Mouse (Mus musculus) intestine, postnatal 0 days (tissue): Measurements from ENCODE around the gene Gemin7. TPM values are rescaled to one million over a fixed set of nuclear protein-coding genes. Genes with fewer than 3 reads are reported as not detected.

ENCODE experiments used
- ATAC-seq: fragments of 200-750 bp; cut with Nextera tagmentation; 2 replicates; pipeline ENCODE4 v1.8.0; 2017; ENCODE audit warnings: mild to moderate bottlenecking, moderate TSS enrichment, moderate library complexity
- H3K27ac ChIP-seq: fragments of 300-500 bp; sonication (generic); 2 replicates; pipeline ENCODE4 v1.5.1; 2014; ENCODE audit warnings: mild to moderate bottlenecking, low read depth, low read length, moderate library complexity
- H3K27me3 ChIP-seq: fragments of 300-500 bp; sonication (generic); replicated peaks from 2 replicates; pipeline ENCODE4 v1.6.1; 2014; ENCODE audit warnings: low read length, mixed read lengths; ENCODE audit not compliant: control insufficient read depth, insufficient read depth
- H3K36me3 ChIP-seq: fragments of 300-500 bp; sonication (generic); 2 replicates; pipeline ENCODE4 v1.6.1; 2014; ENCODE audit warnings: mild to moderate bottlenecking, moderate library complexity; ENCODE audit not compliant: control insufficient read depth, insufficient read depth
- H3K4me1 ChIP-seq: fragments of 300-500 bp; sonication (generic); replicated peaks from 2 replicates; pipeline ENCODE4 v1.6.1; 2014; ENCODE audit warnings: antibody characterized with exemption, low read length, mixed read lengths; ENCODE audit not compliant: control insufficient read depth, insufficient read depth
- H3K4me2 ChIP-seq: fragments of 300-500 bp; sonication (generic); replicated peaks from 2 replicates; pipeline ENCODE4 v1.6.1; 2014; ENCODE audit warnings: low read depth, mild to moderate bottlenecking, moderate library complexity
- H3K4me3 ChIP-seq: fragments of 300-500 bp; sonication (generic); 2 replicates; pipeline ENCODE4 v1.5.1; 2014; ENCODE audit warnings: low read depth, low read length
- H3K9ac ChIP-seq: fragments of 300-500 bp; sonication (generic); 2 replicates; pipeline ENCODE4 v1.6.1; 2014; ENCODE audit warnings: mild to moderate bottlenecking, low read depth, low read length
- H3K9me3 ChIP-seq: fragments of 300-500 bp; sonication (generic); 2 replicates; pipeline ENCODE4 v1.6.1; 2016; ENCODE audit warnings: mixed run types; ENCODE audit not compliant: control insufficient read depth
- CTCF ChIP-seq: sonication (generic); IDR thresholded peaks from 2 replicates; pipeline ENCODE4 v1.5.1; 2016; ENCODE audit warnings: low read depth, mild to moderate bottlenecking, control low read depth, antibody characterized with exemption, moderate library complexity
- WGBS: fragments of 180-500 bp; shearing (Covaris S2); extraction: QIAGEN DNeasy Blood & Tissue Kit; methylation state at CpG from one replicate; pipeline ENCODE4 v1.1.7; 2014; 5-methylcytosine and 5-hydroxymethylcytosine counted together
- polyA plus RNA-seq: library from polyadenylated mRNA; unstranded; fragments of >200 nt; fragmentation: Nextera tagmentation; extraction: Ambion mirVana; gene quantifications from 2 replicates; pipeline ENCODE4 v1.2.1, GENCODE M21; 2015

Gemin7 gene
- polyA plus RNA-seq, 1 experiment from 2014 or later = 102 TPM

DNA sequence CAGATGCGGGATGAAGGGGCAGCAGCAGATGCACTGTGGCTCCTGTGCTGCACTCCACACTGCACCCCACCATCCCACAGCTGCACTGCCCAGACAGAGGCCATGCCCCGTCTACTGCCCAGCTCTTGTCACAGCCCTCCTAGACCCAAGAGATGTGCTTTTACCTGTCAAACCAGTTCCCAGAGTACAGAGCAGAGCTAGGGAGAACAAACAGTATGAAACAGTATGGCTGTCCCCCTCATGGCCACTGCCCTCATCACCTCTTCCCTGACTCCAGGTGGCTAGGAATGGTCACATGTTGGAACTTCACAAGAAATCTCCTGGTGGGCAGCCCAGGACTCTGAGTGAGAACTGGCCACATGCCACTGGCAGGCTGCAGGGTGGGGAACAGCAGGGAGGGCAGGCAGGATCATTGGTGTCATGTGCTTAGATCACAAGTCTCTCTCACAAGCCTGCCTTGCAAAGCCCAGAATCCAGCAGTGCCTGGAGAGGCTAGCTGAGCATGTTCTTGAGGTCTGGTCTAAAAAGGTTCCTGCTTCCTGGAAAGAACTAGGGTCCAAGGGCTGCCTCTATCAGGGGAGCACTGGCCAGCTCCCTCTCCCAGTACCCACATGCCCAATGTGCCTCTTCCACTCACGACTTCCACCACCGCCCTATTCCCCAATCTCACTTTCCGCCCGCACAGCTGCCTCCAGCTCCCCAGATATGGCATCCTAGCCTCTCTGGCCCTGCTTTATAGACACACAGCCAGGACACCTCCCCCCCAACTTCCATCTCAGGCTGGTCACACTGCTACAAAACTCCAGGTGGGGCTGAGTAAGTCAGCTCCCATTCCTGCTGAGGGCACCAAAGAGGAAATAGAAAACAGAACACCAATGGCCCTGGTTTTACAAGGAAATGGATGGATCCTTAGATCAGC is 19.2 kb downstream of the Gemin7 start:
- H3K36me3 ChIP-seq = peaks cover 12% of the 10 kb centered on the region; the same call in 1 of the 2 replicates
- H3K9me3 ChIP-seq = no peaks in the 10 kb centered on the region
- H3K27me3 ChIP-seq = no peaks in the 10 kb centered on the region
- TF ChIP-seq CTCF = no peak
- WGBS = 91% methylated on average over 6 of the region's 6 CpGs
- ATAC-seq = no peak
- no peak overlapping the region for H3K9ac ChIP-seq
- no peak overlapping the region for H3K4me3 ChIP-seq
- no peak overlapping the region; the same call in 1 of the 2 replicates for H3K4me2 ChIP-seq
- H3K4me1 ChIP-seq = peaks cover 12% of the 10 kb centered on the region; the same call in 1 of the 2 replicates
- peak overlapping the region; percentile 15; the same call in 1 of the 2 replicates for H3K27ac ChIP-seq

DNA sequence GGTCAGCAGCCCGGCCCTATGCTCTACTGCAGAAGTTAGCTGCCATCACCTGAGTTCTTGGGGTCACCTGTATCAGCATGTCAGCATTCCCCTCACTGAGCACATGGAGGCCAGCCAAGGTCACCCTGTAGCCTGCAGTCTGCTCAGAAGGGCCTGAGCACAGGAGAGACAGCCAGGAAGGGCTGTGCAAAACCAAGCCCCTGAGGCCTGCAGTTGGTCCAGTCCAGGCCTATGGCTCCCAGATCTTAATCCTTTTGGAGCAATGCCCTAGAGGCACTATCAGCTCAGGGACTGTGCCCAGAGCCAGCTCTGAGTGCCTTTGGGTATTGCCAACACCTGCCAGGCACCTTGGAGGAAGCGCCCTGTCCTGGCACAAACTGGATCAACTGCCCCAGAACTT is 20.3 kb downstream of the Gemin7 start:
- 90% methylated on average over 2 of the region's 2 CpGs for WGBS
- peaks cover 17% of the 10 kb centered on the region; the same call in 1 of the 2 replicates for H3K4me1 ChIP-seq
- no peak overlapping the region; the same call in 1 of the 2 replicates for H3K27ac ChIP-seq
- H3K9me3 ChIP-seq = no peaks in the 10 kb centered on the region
- H3K9ac ChIP-seq = no peak overlapping the region
- no peak for ATAC-seq
- no peak for TF ChIP-seq CTCF
- H3K4me3 ChIP-seq = no peak overlapping the region
- H3K36me3 ChIP-seq = peaks cover 12% of the 10 kb centered on the region; the same call in 1 of the 2 replicates
- no peaks in the 10 kb centered on the region for H3K27me3 ChIP-seq
- H3K4me2 ChIP-seq = no peak overlapping the region

DNA sequence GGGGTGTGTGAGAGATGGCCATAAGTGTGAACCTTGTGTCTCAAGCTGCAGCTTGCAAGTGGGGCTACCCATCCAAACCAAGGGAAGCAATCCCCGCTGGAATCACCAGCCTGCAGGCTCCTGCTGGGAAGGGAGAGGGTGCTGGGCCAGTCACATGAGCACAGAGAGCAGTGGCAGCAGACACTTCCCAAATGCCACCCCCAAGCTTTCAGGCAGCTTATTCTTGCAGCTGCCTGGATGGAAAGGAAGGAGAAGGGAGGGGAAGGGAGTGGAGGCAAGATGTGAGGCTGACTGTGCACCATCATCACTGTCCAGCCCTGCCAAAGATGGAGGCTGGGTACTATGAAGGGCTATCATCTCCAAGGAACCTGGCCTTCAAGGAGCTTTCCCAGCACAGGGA is 23.2 kb downstream of the Gemin7 start:
- Histone ChIP-seq H3K36me3 (peaks cover 12% of the 10 kb centered on the region; the same call in 1 of the 2 replicates), H3K27ac (no peak overlapping the region), H3K9ac (no peak overlapping the region), H3K27me3 (no peaks in the 10 kb centered on the region), H3K4me2 (no peak overlapping the region), H3K4me1 (peaks cover 13% of the 10 kb centered on the region; the same call in 1 of the 2 replicates), H3K4me3 (no peak overlapping the region), H3K9me3 (no peaks in the 10 kb centered on the region)
- no peak for TF ChIP-seq CTCF
- 80% methylated on average over 1 of the region's 1 CpGs for WGBS
- ATAC-seq = no peak

DNA sequence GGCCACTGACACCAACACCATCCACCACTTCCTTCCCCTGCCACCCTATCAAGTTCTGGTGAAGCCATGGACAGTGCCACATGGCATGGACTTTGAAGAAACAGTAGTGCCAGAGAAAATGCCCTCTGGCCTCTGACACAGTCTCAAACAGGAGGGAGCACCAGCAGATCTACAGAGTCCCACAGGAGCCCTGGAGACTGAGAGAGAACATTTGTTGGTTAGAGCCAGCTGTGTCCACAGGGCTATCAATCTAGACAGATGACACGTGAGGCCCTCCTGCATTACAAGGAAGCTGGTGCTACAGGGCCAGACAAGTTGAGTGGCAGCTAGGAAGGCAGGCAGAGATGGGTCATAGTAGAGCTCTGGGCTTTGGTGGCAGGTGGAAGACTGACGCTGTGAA is 25.0 kb downstream of the Gemin7 start:
- Histone ChIP-seq H3K4me1 (peaks cover 15% of the 10 kb centered on the region; the same call in 1 of the 2 replicates), H3K9ac (0 out of 2 replicates have a peak overlapping the region, but pooled peaks have one; percentile 11), H3K36me3 (peaks cover 12% of the 10 kb centered on the region; the same call in 1 of the 2 replicates), H3K9me3 (no peaks in the 10 kb centered on the region), H3K4me3 (no peak overlapping the region), H3K27ac (peak overlapping the region; percentile 57), H3K4me2 (no peak overlapping the region), H3K27me3 (no peaks in the 10 kb centered on the region)
- TF ChIP-seq CTCF = no peak
- peak; percentile 68 for ATAC-seq
- 32% methylated on average over 2 of the region's 2 CpGs for WGBS

DNA sequence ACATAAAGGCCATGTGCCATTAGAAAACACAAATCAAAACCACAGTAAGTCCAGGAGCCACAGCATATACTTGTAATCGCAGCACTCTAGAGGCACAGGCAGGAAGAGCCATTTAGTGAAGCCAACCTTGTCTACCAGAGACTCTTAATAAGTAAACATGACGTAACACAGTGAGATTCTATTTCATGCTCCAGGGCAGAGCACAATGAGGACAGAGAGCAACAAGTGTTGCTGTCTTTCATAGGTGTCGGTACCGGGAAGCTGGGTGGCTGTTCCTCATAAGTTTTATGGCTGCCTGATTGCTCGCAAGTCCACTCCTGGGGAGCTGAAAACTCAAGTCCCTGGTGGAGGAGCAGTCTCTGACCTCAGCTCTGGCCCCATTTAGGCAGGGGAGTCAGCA is 25.8 kb downstream of the Gemin7 start:
- Histone ChIP-seq H3K9ac (0 out of 2 replicates have a peak overlapping the region, but pooled peaks have one; percentile 11), H3K9me3 (no peaks in the 10 kb centered on the region), H3K4me2 (peak overlapping the region; percentile 6; the same call in 1 of the 2 replicates), H3K27ac (peak overlapping the region; percentile 57; the same call in 1 of the 2 replicates), H3K4me3 (no peak overlapping the region), H3K4me1 (peaks cover 15% of the 10 kb centered on the region; the same call in 1 of the 2 replicates), H3K27me3 (no peaks in the 10 kb centered on the region), H3K36me3 (peaks cover 12% of the 10 kb centered on the region; the same call in 1 of the 2 replicates)
- 42% methylated on average over 5 of the region's 5 CpGs for WGBS
- ATAC-seq = peak; percentile 25; the same call in 1 of the 2 replicates
- no peak for TF ChIP-seq CTCF

DNA sequence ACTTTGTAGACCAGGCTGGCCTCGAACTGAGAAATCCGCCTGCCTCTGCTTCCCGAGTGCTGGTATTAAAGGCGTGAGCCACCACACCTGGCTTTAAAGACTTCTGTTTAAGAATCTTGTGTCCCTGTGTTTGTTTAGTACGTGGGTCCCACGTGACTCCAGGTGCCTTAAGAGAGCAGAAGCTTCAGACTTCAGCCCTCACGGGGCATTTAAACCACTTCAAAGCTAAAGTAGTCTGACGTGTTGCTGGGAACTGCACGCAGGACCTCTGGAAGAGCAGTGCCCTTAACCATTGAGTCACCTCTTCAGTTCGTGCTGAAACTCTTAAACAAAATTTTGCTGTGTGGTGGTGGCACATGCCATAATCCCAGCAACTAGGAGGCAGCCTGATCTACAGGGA is 28.0 kb downstream of the Gemin7 start:
- Histone ChIP-seq H3K36me3 (peaks cover 8% of the 10 kb centered on the region; the same call in 1 of the 2 replicates), H3K9me3 (no peaks in the 10 kb centered on the region), H3K4me3 (no peak overlapping the region), H3K9ac (no peak overlapping the region), H3K27me3 (no peaks in the 10 kb centered on the region), H3K4me1 (peaks cover 15% of the 10 kb centered on the region; the same call in 1 of the 2 replicates), H3K4me2 (no peak overlapping the region), H3K27ac (no peak overlapping the region)
- no peak for ATAC-seq
- 61% methylated on average over 10 of the region's 10 CpGs for WGBS
- TF ChIP-seq CTCF = no peak
